Mouse (Mus musculus) macrophage (primary cell): ENCODE measurements around the gene Uqcr11. TPM values are rescaled to one million over a fixed set of nuclear protein-coding genes. Genes with fewer than 3 reads are reported as not detected.

Source experiments
- H3K27ac ChIP-seq: fragments of 350-480 bp; formaldehyde crosslinking; 2 replicates; pipeline ENCODE4 v1.9.0; 2021
- H3K36me3 ChIP-seq: fragments of 350-480 bp; formaldehyde crosslinking; 2 replicates; pipeline ENCODE4 v1.9.0; 2021; ENCODE audit errors: inconsistent target
- H3K4me3 ChIP-seq: fragments of 350-480 bp; formaldehyde crosslinking; 2 replicates; pipeline ENCODE4 v1.9.0; 2021; ENCODE audit errors: inconsistent target
- H3K79me2 ChIP-seq: fragments of 350-480 bp; formaldehyde crosslinking; 2 replicates; pipeline ENCODE4 v1.9.0; 2021; ENCODE audit errors: inconsistent target
- WGBS: methylation state at CpG from one replicate; pipeline ENCODE4 v1.1.7; 2026; ENCODE audit warnings: inconsistent platforms; ENCODE audit not compliant: missing documents; 5-methylcytosine and 5-hydroxymethylcytosine counted together
- polyA plus RNA-seq: library from polyadenylated mRNA; stranded (reverse); fragments of 250-400 nt; gene quantifications from 3 replicates; pipeline ENCODE4 v1.2.4, GENCODE M21; 2018; ENCODE audit warnings: inconsistent platforms

Uqcr11 gene
- polyA plus RNA-seq, 1 experiment from 2014 or later = 150 TPM

GRCm38 (mm10) chr10:80420729-80421128 lies 14.1 kb upstream of the Uqcr11 start:
- no peaks in the 10 kb centered on the region for H3K79me2 ChIP-seq
- H3K4me3 ChIP-seq = no peak overlapping the region
- WGBS = 97% methylated on average over 10 of the region's 10 CpGs
- peaks cover 40% of the 10 kb centered on the region; the same call in 1 of the 2 replicates for H3K36me3 ChIP-seq
- H3K27ac ChIP-seq = no peak overlapping the region

GRCm38 (mm10) chr10:80419419-80419818 lies 12.8 kb upstream of the Uqcr11 start:
- Histone ChIP-seq H3K79me2 (no peaks in the 10 kb centered on the region), H3K4me3 (no peak overlapping the region), H3K36me3 (peaks cover 42% of the 10 kb centered on the region; the same call in 1 of the 2 replicates), H3K27ac (no peak overlapping the region)
- WGBS = 97% methylated on average over 8 of the region's 8 CpGs

GRCm38 (mm10) chr10:80418311-80418710 lies 11.7 kb upstream of the Uqcr11 start:
- no peak overlapping the region for H3K27ac ChIP-seq
- no peak overlapping the region for H3K4me3 ChIP-seq
- WGBS = 76% methylated on average over 3 of the region's 3 CpGs
- peaks cover 49% of the 10 kb centered on the region; the same call in 1 of the 2 replicates for H3K36me3 ChIP-seq
- no peaks in the 10 kb centered on the region for H3K79me2 ChIP-seq

- WGBS = 100% methylated on average over 1 of the region's 1 CpGs
- Histone ChIP-seq H3K79me2 (no peaks in the 10 kb centered on the region), H3K36me3 (peaks cover 49% of the 10 kb centered on the region; the same call in 1 of the 2 replicates), H3K27ac (no peak overlapping the region), H3K4me3 (no peak overlapping the region)
These were observed 11.2 kb upstream of the Uqcr11 start for GRCm38 (mm10) chr10:80417841-80418240.

GRCm38 (mm10) chr10:80417371-80417770 lies 10.7 kb upstream of the Uqcr11 start:
- Histone ChIP-seq H3K36me3 (peaks cover 49% of the 10 kb centered on the region; the same call in 1 of the 2 replicates), H3K27ac (no peak overlapping the region), H3K79me2 (no peaks in the 10 kb centered on the region), H3K4me3 (no peak overlapping the region)
- 97% methylated on average over 10 of the region's 10 CpGs for WGBS

GRCm38 (mm10) chr10:80415566-80415965 lies 8.9 kb upstream of the Uqcr11 start:
- Histone ChIP-seq H3K79me2 (no peaks in the 10 kb centered on the region), H3K27ac (no peak overlapping the region), H3K4me3 (no peak overlapping the region), H3K36me3 (peaks cover 42% of the 10 kb centered on the region; the same call in 1 of the 2 replicates)
- 93% methylated on average over 7 of the region's 7 CpGs for WGBS

- 89% methylated on average over 43 of the region's 44 CpGs for WGBS
- Histone ChIP-seq H3K27ac (no peak overlapping the region), H3K79me2 (no peaks in the 10 kb centered on the region), H3K36me3 (peaks cover 24% of the 10 kb centered on the region; the same call in 1 of the 2 replicates), H3K4me3 (no peak overlapping the region)
These were observed 6.3 kb upstream of the Uqcr11 start for GRCm38 (mm10) chr10:80412656-80413541.

GRCm38 (mm10) chr10:80407924-80408323 lies 1.3 kb upstream of the Uqcr11 start:
- peaks cover 33% of the 10 kb centered on the region for H3K79me2 ChIP-seq
- H3K36me3 ChIP-seq = peaks cover 13% of the 10 kb centered on the region
- no peak overlapping the region for H3K4me3 ChIP-seq
- H3K27ac ChIP-seq = no peak overlapping the region
- 54% methylated on average over 4 of the region's 4 CpGs for WGBS

GRCm38 (mm10) chr10:80405481-80406173 lies 1.0 kb downstream of the Uqcr11 start:
- 48% methylated on average over 10 of the region's 10 CpGs for WGBS
- Histone ChIP-seq H3K36me3 (peaks cover 24% of the 10 kb centered on the region), H3K4me3 (peak overlapping the region; percentile 100), H3K27ac (no peak overlapping the region), H3K79me2 (peaks cover 33% of the 10 kb centered on the region)

- peaks cover 24% of the 10 kb centered on the region for H3K36me3 ChIP-seq
- no peak overlapping the region for H3K4me3 ChIP-seq
- 92% methylated on average over 4 of the region's 4 CpGs for WGBS
- no peak overlapping the region for H3K27ac ChIP-seq
- peaks cover 36% of the 10 kb centered on the region for H3K79me2 ChIP-seq
These were observed 3.5 kb downstream of the Uqcr11 start for GRCm38 (mm10) chr10:80403044-80403692.

GRCm38 (mm10) chr10:80400704-80401161 lies 5.9 kb downstream of the Uqcr11 start:
- Histone ChIP-seq H3K27ac (peak overlapping the region; percentile 84), H3K79me2 (peaks cover 51% of the 10 kb centered on the region), H3K36me3 (peaks cover 24% of the 10 kb centered on the region), H3K4me3 (peak overlapping the region; percentile 52; the same call in 1 of the 2 replicates)
- 56% methylated on average over 4 of the region's 4 CpGs for WGBS

GRCm38 (mm10) chr10:80399973-80400703 lies 6.5 kb downstream of the Uqcr11 start:
- H3K79me2 ChIP-seq = peaks cover 51% of the 10 kb centered on the region
- peak overlapping the region; percentile 84 for H3K27ac ChIP-seq
- H3K4me3 ChIP-seq = peak overlapping the region; percentile 52
- peaks cover 28% of the 10 kb centered on the region for H3K36me3 ChIP-seq
- WGBS = 10% methylated on average over 16 of the region's 17 CpGs

GRCm38 (mm10) chr10:80399191-80399972 lies 7.2 kb downstream of the Uqcr11 start, which contains the start of gene Mbd3:
Gene Mbd3 (minus strand): TSS chr10:80399550.
- under 1% methylated on average over 68 of the region's 82 CpGs for WGBS
- Histone ChIP-seq H3K79me2 (peaks cover 44% of the 10 kb centered on the region), H3K4me3 (peak within 1 kb of the TSS; percentile 52), H3K27ac (peak within 1 kb of the TSS; percentile 84), H3K36me3 (peaks cover 36% of the 10 kb centered on the region)
